22 mouse cellular contexts compared by ENCODE assay signal in genomic region chr8:109121776-109122175, GRCm38 (mm10).
DNase-seq lines count a peak whose midpoint lies in the region; ATAC-seq and TF ChIP-seq lines count a peak whose summit lies in the region.
"Had no signal": no experiment of that assay in that cellular context is flagged by ENCODE, and none has a peak within 500 bp of the region (broad histone marks: within the 10 kb centered on the region; RNA-seq: fewer than 3 reads in every experiment).

No protein-coding gene starts in this region.

- H3K27ac ChIP-seq in forebrain, embryonic 12.5 days, result peak overlapping the region; percentile 59; the same call in 1 of the 2 replicates
- no peak overlapping the region for H3K27ac ChIP-seq in forebrain, postnatal 0 days (ENCODE audit: low read depth, low read length)
- H3K27ac ChIP-seq in midbrain, embryonic 13.5 days, result peak overlapping the region; percentile 59
- H3K27ac ChIP-seq in midbrain, embryonic 11.5 days (ENCODE audit: low read depth, low read length), result no peak overlapping the region; the same call in 1 of the 2 replicates
- H3K27ac ChIP-seq in hindbrain, embryonic 14.5 days, result 0 out of 2 replicates have a peak overlapping the region, but pooled peaks have one; percentile 16
- 0 out of 2 replicates have a peak overlapping the region, but pooled peaks have one; percentile 13 for H3K27ac ChIP-seq in neural tube, embryonic 13.5 days (replicated peaks)
- H3K27ac ChIP-seq: heart, adult 2 months; heart, embryonic 15.5 days; limb, embryonic 13.5 days; liver, embryonic 13.5 days had no signal

- H3K4me1 ChIP-seq in forebrain, embryonic 12.5 days, result peaks cover 6% of the 10 kb centered on the region
- no peaks in the 10 kb centered on the region for H3K4me1 ChIP-seq in forebrain, postnatal 0 days (ENCODE audit: insufficient read depth)
- peaks cover 13% of the 10 kb centered on the region for H3K4me1 ChIP-seq in midbrain, embryonic 13.5 days (replicated peaks)
- H3K4me1 ChIP-seq in midbrain, embryonic 11.5 days (ENCODE audit: control insufficient read depth, insufficient read depth, low read length), result no peaks in the 10 kb centered on the region; the same call in 1 of the 2 replicates
- peaks cover 19% of the 10 kb centered on the region for H3K4me1 ChIP-seq in hindbrain, embryonic 14.5 days (replicated peaks; ENCODE audit: control insufficient read depth, insufficient read depth, low read length)
- peaks cover 22% of the 10 kb centered on the region for H3K4me1 ChIP-seq in neural tube, embryonic 13.5 days (replicated peaks)
- H3K4me1 ChIP-seq: heart, embryonic 15.5 days; liver, embryonic 13.5 days had no signal

- no peaks in the 10 kb centered on the region for H3K27me3 ChIP-seq in forebrain, embryonic 12.5 days
- H3K27me3 ChIP-seq in forebrain, postnatal 0 days (ENCODE audit: insufficient read depth, low read length), result no peaks in the 10 kb centered on the region
- no peaks in the 10 kb centered on the region for H3K27me3 ChIP-seq in midbrain, embryonic 13.5 days
- H3K27me3 ChIP-seq in midbrain, embryonic 11.5 days (ENCODE audit: control insufficient read depth, insufficient read depth, low read length), result no peaks in the 10 kb centered on the region
- H3K27me3 ChIP-seq in hindbrain, embryonic 14.5 days (ENCODE audit: control insufficient read depth, insufficient read depth, low read length), result no peaks in the 10 kb centered on the region
- H3K27me3 ChIP-seq in neural tube, embryonic 13.5 days, result no peaks in the 10 kb centered on the region
- H3K27me3 ChIP-seq: CH12.LX; heart, embryonic 15.5 days; limb, embryonic 13.5 days; liver, embryonic 13.5 days had no signal

- no peak for TF ChIP-seq CTCF in forebrain, postnatal 0 days (IDR thresholded peaks at IDR 0.05; ENCODE audit: low read depth)

- no peaks in the 10 kb centered on the region for H3K36me3 ChIP-seq in forebrain, embryonic 12.5 days (replicated peaks)
- H3K36me3 ChIP-seq in forebrain, postnatal 0 days (ENCODE audit: insufficient read depth), result no peaks in the 10 kb centered on the region
- no peaks in the 10 kb centered on the region for H3K36me3 ChIP-seq in midbrain, embryonic 13.5 days
- H3K36me3 ChIP-seq in midbrain, embryonic 11.5 days (ENCODE audit: control insufficient read depth, insufficient read depth, low read length), result no peaks in the 10 kb centered on the region
- no peaks in the 10 kb centered on the region for H3K36me3 ChIP-seq in hindbrain, embryonic 14.5 days (replicated peaks; ENCODE audit: control insufficient read depth, insufficient read depth)
- H3K36me3 ChIP-seq in neural tube, embryonic 13.5 days, result no peaks in the 10 kb centered on the region
- H3K36me3 ChIP-seq: heart, embryonic 15.5 days; limb, embryonic 13.5 days; liver, embryonic 13.5 days had no signal

- no peak overlapping the region for H3K4me3 ChIP-seq in forebrain, embryonic 12.5 days (replicated peaks)
- no peak overlapping the region for H3K4me3 ChIP-seq in forebrain, postnatal 0 days (ENCODE audit: low read depth, low read length)
- no peak overlapping the region for H3K4me3 ChIP-seq in midbrain, embryonic 13.5 days (replicated peaks)
- H3K4me3 ChIP-seq in midbrain, embryonic 11.5 days (ENCODE audit: low read depth, low read length), result no peak overlapping the region
- no peak overlapping the region for H3K4me3 ChIP-seq in hindbrain, embryonic 14.5 days (replicated peaks; ENCODE audit: low read length)
- no peak overlapping the region for H3K4me3 ChIP-seq in neural tube, embryonic 13.5 days
- H3K4me3 ChIP-seq: heart, adult 2 months; heart, embryonic 15.5 days; limb, embryonic 13.5 days; liver, embryonic 13.5 days had no signal

- no peak for ATAC-seq in forebrain, embryonic 12.5 days (ENCODE audit: low FRiP score)
- ATAC-seq in forebrain, postnatal 0 days, result no peak
- ATAC-seq in midbrain, embryonic 13.5 days, result no peak
- no peak for ATAC-seq in midbrain, embryonic 11.5 days (ENCODE audit: low FRiP score)
- ATAC-seq in hindbrain, embryonic 14.5 days (ENCODE audit: low FRiP score), result no peak
- no peak for ATAC-seq in neural tube, embryonic 13.5 days (ENCODE audit: low read depth)

- 7% methylated on average over 6 of the region's 6 CpGs for WGBS in forebrain, embryonic 12.5 days
- 6% methylated on average over 6 of the region's 6 CpGs for WGBS in forebrain, postnatal 0 days
- WGBS in midbrain, embryonic 13.5 days, result 10% methylated on average over 6 of the region's 6 CpGs
- 23% methylated on average over 6 of the region's 6 CpGs for WGBS in midbrain, embryonic 11.5 days
- 5% methylated on average over 6 of the region's 6 CpGs for WGBS in hindbrain, embryonic 14.5 days
- WGBS in neural tube, embryonic 13.5 days, result 10% methylated on average over 6 of the region's 6 CpGs

- H3K9ac ChIP-seq in forebrain, embryonic 12.5 days, result no peak overlapping the region
- H3K9ac ChIP-seq in forebrain, postnatal 0 days, result no peak overlapping the region
- H3K9ac ChIP-seq in midbrain, embryonic 13.5 days (replicated peaks), result no peak overlapping the region
- no peak overlapping the region for H3K9ac ChIP-seq in midbrain, embryonic 11.5 days (ENCODE audit: low read length)
- no peak overlapping the region for H3K9ac ChIP-seq in hindbrain, embryonic 14.5 days
- no peak overlapping the region for H3K9ac ChIP-seq in neural tube, embryonic 13.5 days
- H3K9ac ChIP-seq: heart, embryonic 15.5 days; limb, embryonic 13.5 days; liver, embryonic 13.5 days; lung, embryonic 14.5 days had no signal

- no peaks in the 10 kb centered on the region for H3K9me3 ChIP-seq in forebrain, embryonic 12.5 days
- no peaks in the 10 kb centered on the region for H3K9me3 ChIP-seq in forebrain, postnatal 0 days (ENCODE audit: low read length)
- no peaks in the 10 kb centered on the region for H3K9me3 ChIP-seq in midbrain, embryonic 13.5 days
- H3K9me3 ChIP-seq in midbrain, embryonic 11.5 days (ENCODE audit: control insufficient read depth, low read length), result no peaks in the 10 kb centered on the region
- H3K9me3 ChIP-seq in hindbrain, embryonic 14.5 days (ENCODE audit: control insufficient read depth, low read length), result no peaks in the 10 kb centered on the region
- H3K9me3 ChIP-seq in neural tube, embryonic 13.5 days, result no peaks in the 10 kb centered on the region
- H3K9me3 ChIP-seq: heart, embryonic 15.5 days; limb, embryonic 13.5 days; liver, embryonic 13.5 days had no signal

- no peak overlapping the region for H3K4me2 ChIP-seq in forebrain, embryonic 12.5 days
- no peak overlapping the region for H3K4me2 ChIP-seq in forebrain, postnatal 0 days (ENCODE audit: low read depth)
- H3K4me2 ChIP-seq in midbrain, embryonic 13.5 days (replicated peaks), result 0 out of 2 replicates have a peak overlapping the region, but pooled peaks have one; percentile 10
- no peak overlapping the region for H3K4me2 ChIP-seq in midbrain, embryonic 11.5 days
- no peak overlapping the region for H3K4me2 ChIP-seq in hindbrain, embryonic 14.5 days (replicated peaks)
- H3K4me2 ChIP-seq in neural tube, embryonic 13.5 days, result peak overlapping the region; percentile 20; the same call in 1 of the 2 replicates
- H3K4me2 ChIP-seq: heart, embryonic 15.5 days; limb, embryonic 13.5 days; liver, embryonic 13.5 days; lung, embryonic 14.5 days had no signal

- no peak for DNase-seq in forebrain, postnatal 0 days
- DNase-seq in midbrain, embryonic 11.5 days (ENCODE audit: low spot score, missing footprints), result no peak
- no peak for DNase-seq in hindbrain, embryonic 14.5 days (ENCODE audit: low spot score)
- no peak for DNase-seq in ovary, postnatal 14 days (ENCODE audit: low spot score)
- DNase-seq: adrenal gland, postnatal 36 days; cerebellum, adult 18-20 months; cerebellum, postnatal 25 days; gastrocnemius, postnatal 10 days; heart, adult 2 months; kidney, adult 11 months; kidney, postnatal 10 days; liver, embryonic 13.5 days; lung, embryonic 14.5 days; lung, postnatal 36 days; right cerebral cortex, postnatal 25 days; thymus, postnatal 4 days had no signal

Comparison
In these comparisons a context has a peak if more than half of its experiments do, and no peak if none do; other contexts are left out.
1. H3K27ac ChIP-seq: peak in forebrain, embryonic 12.5 days (single experiment), midbrain, embryonic 13.5 days (single experiment), hindbrain, embryonic 14.5 days (single experiment) and neural tube, embryonic 13.5 days (single experiment); none in forebrain, postnatal 0 days (single experiment) and midbrain, embryonic 11.5 days (single experiment).
2. H3K4me2 ChIP-seq: peak in midbrain, embryonic 13.5 days (single experiment) and neural tube, embryonic 13.5 days (single experiment); none in forebrain, embryonic 12.5 days (single experiment), forebrain, postnatal 0 days (single experiment), midbrain, embryonic 11.5 days (single experiment) and hindbrain, embryonic 14.5 days (single experiment).